Mouse (Mus musculus) frontal cortex, postnatal 25 days (tissue): ENCODE measurements around the gene Ttc9b.
"Not testable (repeated sequence)": the region's sequence is repeated elsewhere in the genome, so short reads cannot be mapped to it uniquely, and the experiment has no call there.

Experiments used
- DNase-seq, 2 experiments: peaks; one replicate each; pipeline ENCODE4 v3.0.0; 2022; ENCODE audit warnings: low spot score in 2 of 2

Gene Ttc9b

GRCm38 (mm10) chr7:27635094-27635493, 18.6 kb upstream of the Ttc9b start:
- DNase-seq: not testable (repeated sequence)

DNA sequence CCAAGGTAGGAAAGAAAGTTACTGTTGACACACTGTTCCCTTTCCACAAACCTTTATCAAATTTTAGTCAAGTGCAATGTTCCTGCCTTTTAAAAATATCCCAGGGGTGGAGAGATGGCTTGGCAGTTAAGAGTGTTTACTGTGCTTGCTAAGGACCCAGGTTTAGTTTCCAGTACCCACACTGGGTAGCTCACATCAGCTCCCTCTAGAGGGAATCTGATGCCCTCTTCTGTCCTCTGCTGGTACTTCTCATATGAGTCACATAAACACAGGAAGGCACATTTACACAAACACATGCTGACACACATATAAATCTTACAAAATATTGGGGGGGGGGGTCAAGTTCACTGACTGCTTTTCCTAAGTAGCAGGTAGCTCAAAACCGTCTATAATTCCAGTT, 9.2 kb upstream of the Ttc9b start:
- DNase-seq: no peak

- DNase-seq: no peak
These were observed 7.2 kb upstream of the Ttc9b start for GRCm38 (mm10) chr7:27646516-27646915.

- DNase-seq: no peak
These were observed 6.3 kb upstream of the Ttc9b start for GRCm38 (mm10) chr7:27647281-27648002.

DNA sequence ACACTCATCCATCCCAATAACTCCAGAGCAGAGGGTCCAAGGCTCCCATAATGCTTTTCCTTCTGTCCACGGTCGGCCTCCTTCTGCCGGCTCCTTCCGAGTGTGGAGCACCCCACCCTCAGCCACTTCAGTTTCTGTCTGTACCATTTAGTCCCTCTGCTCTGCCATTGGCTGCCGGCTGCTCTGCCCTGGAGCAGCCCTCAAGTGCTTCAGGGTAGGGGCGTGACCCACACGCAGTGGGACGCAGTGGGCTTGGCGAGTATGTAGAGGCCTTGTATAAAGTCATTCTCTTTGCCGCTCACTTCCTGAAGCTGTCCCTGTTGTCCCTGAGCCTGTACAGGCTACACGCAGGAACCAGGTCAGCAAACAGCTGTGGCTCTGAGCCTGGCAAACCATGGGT, 4.0 kb upstream of the Ttc9b start:
- DNase-seq: no peak

GRCm38 (mm10) chr7:27650949-27651348, 2.8 kb upstream of the Ttc9b start:
- peak; percentile 58 to 76 for DNase-seq

GRCm38 (mm10) chr7:27654607-27655276, 1.0 kb downstream of the Ttc9b start:
- DNase-seq: peak; percentile 60 to 62

DNA sequence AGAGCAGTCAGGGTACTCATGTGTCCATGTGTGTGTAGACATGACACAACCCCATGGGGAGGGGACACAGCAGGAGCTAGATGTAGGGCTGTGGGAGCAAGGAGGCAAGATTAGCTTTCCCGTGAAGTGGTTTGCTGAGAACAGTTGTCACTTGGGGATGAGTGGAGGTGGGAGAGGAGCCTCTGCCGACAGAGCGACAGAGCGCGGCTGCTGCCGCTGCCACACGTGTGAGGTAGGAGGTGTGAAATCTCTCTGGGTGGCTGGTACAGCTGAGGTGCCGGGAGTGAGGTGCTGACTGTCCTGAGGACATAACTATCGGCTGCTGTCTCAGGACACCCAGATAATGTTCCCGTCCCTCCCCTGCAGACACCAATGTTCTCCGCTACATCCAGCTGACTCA, 1.8 kb downstream of the Ttc9b start:
- peak in 1 of 2 experiments; percentile 44 for DNase-seq

DNA sequence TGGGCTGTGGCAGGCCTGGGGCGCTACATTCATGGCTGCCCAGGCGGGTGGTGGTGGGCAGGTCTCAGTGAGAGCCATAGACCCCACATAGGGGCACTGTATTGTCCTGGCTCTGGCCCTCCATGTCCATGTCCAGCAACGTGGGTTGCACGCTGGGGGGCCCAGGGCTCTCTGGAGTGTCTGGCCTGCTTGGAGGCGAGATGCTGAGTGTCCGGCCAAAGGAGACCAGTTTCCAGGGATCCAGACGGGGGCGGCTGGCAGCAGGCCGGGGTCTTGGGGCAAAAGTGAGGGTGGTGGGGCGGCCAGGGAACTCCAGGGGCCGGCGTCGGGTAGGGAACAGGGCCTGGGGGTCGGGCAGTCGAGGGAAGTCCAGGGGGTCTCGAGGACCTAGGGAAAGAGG, 2.9 kb downstream of the Ttc9b start:
- DNase-seq: no peak

GRCm38 (mm10) chr7:27657824-27658395, 4.2 kb downstream of the Ttc9b start:
- no peak for DNase-seq

DNA sequence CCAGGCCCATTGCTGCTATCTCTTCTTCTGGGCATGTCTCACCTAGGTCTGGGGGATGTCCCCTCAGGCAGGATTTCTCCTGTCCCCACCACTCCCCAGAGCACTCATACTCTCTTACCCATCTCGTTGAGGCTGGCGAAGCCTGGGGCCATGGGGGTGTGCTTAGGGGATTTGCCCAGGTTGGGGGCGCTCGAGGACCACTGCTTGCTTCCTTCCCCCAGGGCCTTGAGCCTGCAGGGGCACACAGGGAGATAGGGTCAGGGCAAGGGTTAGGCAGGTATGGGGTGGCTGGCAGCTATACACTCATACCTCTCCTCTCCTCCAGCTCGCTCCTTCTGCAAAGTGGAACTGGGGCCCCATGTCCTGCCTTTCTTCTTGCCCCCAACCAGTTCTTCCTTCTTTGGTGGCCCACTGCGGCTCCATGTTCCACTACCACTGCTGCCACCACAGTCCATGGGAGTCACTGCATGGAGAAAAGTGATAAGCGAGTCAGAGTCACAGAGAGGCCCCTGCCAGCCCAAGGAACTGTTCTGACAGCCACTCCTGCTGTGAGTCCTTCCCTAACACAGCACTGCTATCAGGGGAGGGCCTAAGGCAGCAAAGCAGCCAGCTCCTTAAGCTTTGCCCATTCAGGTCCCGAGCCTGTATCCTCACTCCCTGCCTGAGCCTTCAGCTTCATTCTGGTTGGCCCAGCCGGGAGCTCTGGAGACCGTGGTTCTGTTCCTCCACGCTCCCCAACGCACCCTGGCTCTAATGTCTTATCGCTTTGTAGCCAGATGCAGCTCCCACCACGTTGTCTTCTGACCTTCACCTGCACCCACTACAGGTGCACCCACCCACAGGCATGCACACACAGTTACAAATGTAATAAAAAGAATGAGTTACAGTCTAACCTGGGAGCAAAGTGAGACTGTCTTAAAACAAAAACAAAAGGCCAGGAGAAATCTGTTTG, 5.3 kb downstream of the Ttc9b start:
- DNase-seq: no peak

- DNase-seq: no peak
These were observed 8.3 kb downstream of the Ttc9b start for GRCm38 (mm10) chr7:27662038-27662437.

- DNase-seq: no peak
These were observed 19.4 kb downstream of the Ttc9b start for GRCm38 (mm10) chr7:27673064-27673574.

DNA sequence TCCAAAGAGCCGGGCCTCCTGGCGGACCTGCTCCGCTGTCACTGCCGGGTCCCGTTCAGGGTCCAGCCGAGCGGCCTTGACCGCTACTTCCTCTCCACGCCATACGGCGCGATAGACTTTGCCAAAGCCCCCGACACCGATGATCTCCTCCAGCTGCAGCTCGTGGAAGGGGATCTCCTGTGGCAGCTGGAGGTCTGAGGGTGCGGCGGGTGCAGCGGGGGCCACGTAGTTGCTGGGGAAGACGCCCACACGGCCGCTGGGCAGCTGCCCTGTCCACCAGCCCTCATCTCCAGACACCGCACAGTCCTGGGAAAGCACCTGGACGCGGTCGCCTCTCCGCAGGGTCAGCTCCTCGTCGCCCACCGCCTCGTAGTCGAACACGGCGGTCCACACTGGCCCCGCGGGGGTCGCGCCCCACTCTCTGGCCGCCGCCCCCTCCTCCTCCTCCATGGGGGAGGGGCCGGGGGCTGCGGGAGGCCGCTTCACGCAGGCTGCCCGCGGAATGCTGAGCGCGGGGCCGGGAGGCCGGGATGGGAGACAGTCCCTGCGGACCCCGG, 19.9 kb downstream of the Ttc9b start:
- no peak for DNase-seq

GRCm38 (mm10) chr7:27674195-27674521, 20.4 kb downstream of the Ttc9b start:
- no peak for DNase-seq

DNA sequence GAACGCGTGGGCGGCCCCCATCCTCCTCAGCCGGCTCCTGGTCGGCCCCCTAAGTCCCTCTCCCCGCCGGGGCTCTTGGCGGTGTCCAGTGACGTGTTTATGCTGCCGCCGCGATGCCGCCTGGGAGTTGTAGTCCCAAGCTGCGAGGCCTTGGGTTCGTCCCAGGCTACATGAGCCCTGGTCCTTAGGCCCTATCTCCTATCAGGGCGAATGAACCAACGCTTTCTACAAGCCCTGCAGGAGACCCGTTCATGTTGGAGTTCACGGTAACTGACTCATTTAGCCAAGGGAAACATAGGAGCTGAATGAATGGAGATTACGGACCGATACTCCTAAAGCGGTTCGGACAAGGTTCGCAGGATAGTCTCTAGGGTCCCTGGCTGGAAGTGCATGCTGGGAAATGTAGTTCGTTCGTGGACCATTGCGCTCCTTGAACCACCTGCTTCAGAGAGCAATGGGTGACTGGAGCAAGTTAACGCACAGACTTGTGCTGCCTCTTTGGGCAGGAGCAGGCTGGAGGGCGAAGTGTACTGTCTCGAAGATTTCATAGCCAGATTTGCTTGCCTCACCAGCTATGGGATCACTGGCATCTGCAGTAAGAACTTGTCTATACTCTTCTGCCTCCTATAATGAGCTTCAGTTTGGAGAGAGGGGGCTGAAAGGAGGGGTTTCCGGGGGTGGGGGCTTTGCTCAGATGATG, 21.0 kb downstream of the Ttc9b start, which contains the start of gene Map3k10:
TSS of gene Map3k10 (minus strand) at position 77 of the 700 bp plus-strand sequence.
- DNase-seq: peak; percentile 92 to 93

- DNase-seq: no peak
These were observed 21.5 kb downstream of the Ttc9b start for GRCm38 (mm10) chr7:27675222-27675612.

GRCm38 (mm10) chr7:27683218-27683617, 29.5 kb downstream of the Ttc9b start:
- DNase-seq: no peak

DNA sequence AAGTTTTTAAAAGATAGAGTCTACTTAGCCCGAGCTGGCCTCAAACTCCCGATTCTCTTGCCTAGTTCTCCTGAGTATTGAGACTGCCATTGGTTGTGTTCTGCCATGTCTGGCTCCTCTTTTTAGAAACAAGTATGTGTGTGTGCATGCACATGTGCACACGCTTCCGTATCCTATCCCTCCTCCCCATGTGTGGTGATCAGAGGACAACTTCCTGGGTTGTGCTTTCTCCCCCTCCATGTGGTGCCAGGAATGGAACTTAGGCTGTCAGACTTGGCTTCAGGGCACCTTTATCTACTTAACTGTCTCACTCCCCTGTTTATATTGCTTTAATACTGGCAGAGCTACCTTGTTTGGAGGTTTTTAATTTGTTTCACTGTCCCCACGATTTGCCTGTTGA, 31.5 kb downstream of the Ttc9b start:
- no peak for DNase-seq

GRCm38 (mm10) chr7:27685681-27686080, 32.0 kb downstream of the Ttc9b start:
- DNase-seq: no peak

GRCm38 (mm10) chr7:27687043-27687442, 33.3 kb downstream of the Ttc9b start:
- DNase-seq: no peak
